Mouse (Mus musculus) mature B cell (primary cell): ENCODE measurements around the gene Mlxipl.
"Not testable (repeated sequence)": the region's sequence is repeated elsewhere in the genome, so short reads cannot be mapped to it uniquely, and the experiment has no call there.

Experiments
- in situ Hi-C: fragments of 300-500 bp; cut with MboI; formaldehyde crosslinking; loops from 2 replicates; pipeline ENCODE4 v1.14.3; 2019

Mlxipl gene

DNA sequence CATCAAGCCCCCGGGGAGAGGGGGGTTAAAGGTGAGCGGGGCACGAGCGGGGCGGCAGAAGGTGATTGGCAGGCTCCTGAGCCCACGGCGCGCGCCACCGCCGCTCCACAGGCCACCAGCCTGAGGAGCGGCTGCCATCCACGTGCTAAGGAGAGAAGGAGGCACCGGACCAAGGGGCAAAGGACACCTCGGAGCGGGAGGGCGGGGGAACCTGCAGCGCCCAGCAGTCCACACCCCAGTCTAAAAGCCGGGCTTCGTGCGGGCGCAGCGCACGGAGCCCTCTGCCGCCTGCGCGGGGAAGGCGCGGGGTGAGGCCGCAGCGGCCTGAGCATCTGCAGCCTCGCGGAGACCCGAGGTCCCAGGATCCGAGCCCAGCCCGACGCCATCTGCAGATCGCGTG is at the start of gene Mlxipl:
Mlxipl (plus strand) TSS at position 238 of the 400 bp plus-strand sequence.
- in situ Hi-C loops, result no loop called here

DNA sequence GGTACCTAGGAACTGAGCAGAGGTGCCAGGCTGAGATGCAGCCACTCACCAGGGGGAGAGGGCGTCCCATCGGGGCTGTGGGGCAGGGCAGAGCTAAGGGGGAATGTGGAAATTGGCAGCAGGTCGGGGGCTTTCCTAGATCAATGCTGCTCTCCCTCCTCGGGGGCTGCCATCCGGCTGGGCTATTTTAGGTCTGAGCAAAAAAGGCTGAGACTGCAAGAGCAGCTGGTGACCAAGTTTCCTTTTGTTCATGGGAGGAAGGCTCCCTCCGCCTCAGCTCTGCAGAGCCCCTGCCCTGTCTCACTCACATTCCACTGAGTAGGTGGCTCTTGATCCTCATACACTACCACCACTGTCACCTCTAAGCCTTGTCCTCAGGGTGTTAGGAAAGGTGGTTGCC is 49.6 kb upstream of the Mlxipl start:
- in situ Hi-C loops, result no loop called here

DNA sequence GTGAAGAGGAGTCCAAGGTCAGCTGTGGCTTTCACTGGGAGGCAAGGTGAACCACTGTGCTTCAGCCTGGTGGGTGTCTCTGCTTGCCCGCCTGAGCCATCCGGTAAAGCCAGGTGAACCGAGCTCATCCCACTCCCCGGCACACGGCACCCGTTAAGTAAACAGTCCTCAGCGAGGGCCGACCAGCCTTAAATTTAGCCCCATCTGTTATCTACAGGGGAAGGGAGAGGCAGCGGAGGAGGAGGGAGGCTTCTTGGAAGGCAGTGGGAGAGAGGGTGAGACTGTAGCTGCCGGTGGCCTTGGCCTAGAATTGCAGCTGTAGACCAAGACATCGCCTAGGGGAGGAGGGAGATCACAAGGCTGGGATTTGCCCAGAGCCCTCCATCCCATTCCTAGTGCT is 48.9 kb upstream of the Mlxipl start:
- in situ Hi-C loops, result no loop called here

DNA sequence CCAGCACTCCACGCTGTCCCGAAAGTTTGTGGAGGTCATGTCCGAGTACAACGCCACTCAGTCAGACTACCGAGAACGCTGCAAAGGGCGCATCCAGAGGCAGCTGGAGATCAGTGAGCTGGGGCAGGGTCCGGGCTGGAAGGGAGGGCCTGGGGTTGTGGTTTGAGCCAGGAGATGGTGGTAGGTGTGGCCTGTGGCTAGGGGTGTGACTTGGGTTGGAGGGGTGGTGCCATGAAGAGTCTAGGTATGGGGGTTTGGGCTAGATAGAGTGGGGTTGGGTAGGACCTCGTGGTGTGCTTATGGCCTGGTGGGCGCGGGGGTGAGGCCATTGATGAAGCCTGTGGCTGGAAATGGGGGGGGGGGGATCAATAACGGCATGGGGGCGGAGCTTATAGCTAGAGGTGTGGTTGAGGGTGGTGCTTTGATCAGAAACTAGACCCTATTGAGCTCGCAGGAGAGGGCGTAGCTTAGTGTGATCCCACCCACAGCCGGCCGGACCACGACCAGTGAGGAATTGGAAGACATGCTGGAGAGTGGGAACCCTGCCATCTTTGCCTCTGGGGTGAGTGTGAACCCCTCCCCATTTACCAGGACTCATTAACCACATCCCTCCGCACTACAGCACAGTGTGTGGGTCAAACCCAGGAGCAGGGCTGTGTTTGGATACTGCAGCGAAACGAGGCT is 47.4 kb upstream of the Mlxipl start:
- in situ Hi-C loops, result no loop called here

DNA sequence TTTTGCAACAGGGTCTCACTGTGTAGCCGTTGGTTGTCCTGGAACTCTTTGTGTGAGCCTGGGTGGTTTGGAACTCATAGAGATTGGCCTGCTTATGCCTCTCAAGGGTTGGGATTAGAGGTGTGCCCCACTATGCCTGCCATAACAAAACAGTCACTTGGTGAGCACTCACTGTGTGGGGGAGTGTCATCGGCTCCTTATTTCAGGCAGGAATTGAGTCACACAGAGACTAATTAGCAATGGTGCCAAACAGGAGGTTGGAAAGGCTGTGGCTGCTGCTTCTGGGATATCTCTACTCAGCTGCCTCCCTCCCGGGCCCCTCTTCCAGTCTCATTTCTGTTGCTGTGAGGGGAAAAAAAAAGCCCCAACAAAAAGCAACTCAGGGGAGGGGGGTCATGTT is 45.1 kb upstream of the Mlxipl start:
- in situ Hi-C loops, result no loop called here

- in situ Hi-C loops, result no loop called here
These were observed 41.2 kb upstream of the Mlxipl start for GRCm38 (mm10) chr5:135048539-135048938.

GRCm38 (mm10) chr5:135049268-135049667 is 40.4 kb upstream of the Mlxipl start:
- in situ Hi-C loops, result not testable (repeated sequence)

GRCm38 (mm10) chr5:135053356-135053755 is 36.3 kb upstream of the Mlxipl start:
- in situ Hi-C loops, result no loop called here

DNA sequence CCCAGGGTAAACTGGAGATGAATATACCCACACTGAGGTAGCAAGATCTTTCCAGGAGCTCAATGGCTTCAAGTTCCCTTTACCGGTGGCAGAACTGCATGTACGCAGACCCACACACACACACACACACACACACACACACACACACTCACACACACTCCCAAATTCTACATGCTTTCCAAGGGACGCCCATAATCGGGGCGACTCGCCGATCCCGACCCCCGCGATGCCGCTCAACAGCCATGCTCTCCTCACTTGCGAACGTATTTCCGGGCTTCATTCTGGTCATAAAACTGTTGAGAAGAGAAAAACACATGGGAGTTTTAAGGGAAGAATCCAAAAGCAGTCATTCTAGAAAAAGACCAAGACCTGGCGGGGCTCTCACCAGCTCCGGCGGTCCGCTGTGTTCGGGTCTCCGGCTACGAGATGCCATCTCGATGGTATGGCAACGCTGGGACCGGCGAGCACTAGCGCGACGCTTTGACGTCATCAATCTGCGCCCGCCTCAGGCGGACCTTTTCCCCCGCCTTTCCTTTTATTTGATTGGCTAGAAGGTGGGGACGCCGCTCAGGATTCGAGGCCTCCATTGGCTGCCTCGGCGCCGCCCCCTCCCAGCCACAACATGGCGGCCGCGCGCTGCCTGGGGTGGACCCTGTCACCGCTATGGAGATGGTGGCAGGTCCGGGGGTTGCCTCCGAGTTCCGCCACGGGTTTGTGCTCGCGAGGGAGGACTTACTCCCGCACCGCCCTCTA is 25.9 kb upstream of the Mlxipl start, which contains the start of gene Dnajc30:
Dnajc30 (plus strand) TSS at position 574 of the 753 bp plus-strand sequence.
- in situ Hi-C loops, result no loop called here

- in situ Hi-C loops, result no loop called here
These were observed 25.3 kb upstream of the Mlxipl start for GRCm38 (mm10) chr5:135064382-135064766.

GRCm38 (mm10) chr5:135064909-135065446 is 24.7 kb upstream of the Mlxipl start, which contains the start of gene Bud23:
TSS of gene Bud23 (minus strand) at chr5:135064959.
- in situ Hi-C loops, result not testable (repeated sequence)

DNA sequence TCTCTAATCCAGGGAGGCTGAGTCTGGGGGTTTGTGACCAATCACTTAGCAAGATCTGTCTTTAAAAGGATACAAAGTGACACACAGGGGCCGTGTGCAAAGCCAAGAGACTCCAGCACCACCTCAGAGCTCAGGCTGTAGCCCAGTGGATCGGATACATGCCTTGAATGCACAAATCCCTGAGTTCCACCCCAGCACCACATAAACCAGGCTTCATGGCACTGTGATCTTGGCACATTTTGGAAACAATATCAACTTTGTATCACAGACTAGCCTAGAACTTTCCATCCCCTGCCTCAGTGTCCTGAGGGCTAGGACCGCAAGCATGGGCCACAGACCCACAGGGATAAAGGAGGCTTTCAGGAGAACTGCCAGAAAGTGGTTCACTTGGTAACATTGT is 23.7 kb upstream of the Mlxipl start:
- in situ Hi-C loops, result no loop called here

GRCm38 (mm10) chr5:135070448-135070847 is 19.2 kb upstream of the Mlxipl start:
- in situ Hi-C loops, result no loop called here

- in situ Hi-C loops, result no loop called here
These were observed 17.6 kb upstream of the Mlxipl start for GRCm38 (mm10) chr5:135072061-135072460.

- in situ Hi-C loops, result no loop called here
These were observed 17.0 kb upstream of the Mlxipl start for GRCm38 (mm10) chr5:135072720-135073119.

GRCm38 (mm10) chr5:135073349-135074150 is 16.1 kb upstream of the Mlxipl start:
- in situ Hi-C loops, result no loop called here

GRCm38 (mm10) chr5:135075655-135076054 is 14.0 kb upstream of the Mlxipl start:
- in situ Hi-C loops, result no loop called here

- in situ Hi-C loops, result no loop called here
These were observed 13.3 kb upstream of the Mlxipl start for GRCm38 (mm10) chr5:135076368-135076767.

- in situ Hi-C loops, result no loop called here
These were observed 12.7 kb upstream of the Mlxipl start for GRCm38 (mm10) chr5:135076931-135077505.

DNA sequence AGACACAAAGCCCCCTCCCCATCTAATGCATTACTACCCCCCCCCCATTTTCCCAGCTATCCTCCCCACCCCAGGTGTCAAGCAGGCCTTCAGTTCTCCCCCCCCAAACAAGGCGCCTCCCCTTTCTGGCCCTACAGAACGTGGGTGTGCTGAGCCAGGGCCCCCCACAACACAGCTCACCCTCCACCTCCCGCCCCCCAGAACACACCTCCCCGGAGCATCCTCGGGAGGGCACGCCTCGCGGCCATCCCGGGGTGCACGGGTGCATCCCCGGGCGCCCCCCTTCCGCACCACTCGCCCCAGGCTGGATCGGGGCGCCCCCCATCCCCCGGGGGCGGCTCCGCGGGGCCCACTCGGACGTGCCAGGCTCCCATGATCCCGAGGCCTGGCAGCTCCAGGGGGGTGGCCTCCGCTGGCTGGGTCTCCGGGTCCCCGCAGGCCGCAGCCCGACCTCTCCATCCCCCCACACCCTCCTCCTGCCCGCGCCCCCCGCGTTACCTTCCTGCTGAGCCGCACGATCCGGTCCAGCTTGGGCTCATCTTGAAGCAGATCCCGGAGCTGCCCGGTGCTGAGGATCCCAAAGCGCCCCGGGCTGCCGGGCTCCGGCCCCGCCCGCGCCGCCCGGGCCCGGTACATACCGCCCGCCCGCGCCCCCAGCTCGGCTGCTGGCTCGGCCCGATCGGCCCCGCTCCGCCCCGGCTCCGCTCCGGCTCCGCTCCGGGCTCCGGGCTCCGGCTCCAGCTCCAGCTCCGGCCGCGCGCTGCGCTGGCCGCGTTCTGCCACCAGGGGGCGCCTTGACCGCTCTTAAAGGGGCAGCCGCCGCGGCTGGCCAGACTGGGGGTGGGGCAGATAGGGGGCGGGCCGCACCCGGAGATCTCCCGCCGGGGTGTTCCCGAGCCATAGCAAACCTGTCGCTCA is 11.9 kb upstream of the Mlxipl start, which contains the start of gene Vps37d:
Vps37d (minus strand) TSS at position 703 of the 918 bp plus-strand sequence.
- in situ Hi-C loops, result no loop called here

DNA sequence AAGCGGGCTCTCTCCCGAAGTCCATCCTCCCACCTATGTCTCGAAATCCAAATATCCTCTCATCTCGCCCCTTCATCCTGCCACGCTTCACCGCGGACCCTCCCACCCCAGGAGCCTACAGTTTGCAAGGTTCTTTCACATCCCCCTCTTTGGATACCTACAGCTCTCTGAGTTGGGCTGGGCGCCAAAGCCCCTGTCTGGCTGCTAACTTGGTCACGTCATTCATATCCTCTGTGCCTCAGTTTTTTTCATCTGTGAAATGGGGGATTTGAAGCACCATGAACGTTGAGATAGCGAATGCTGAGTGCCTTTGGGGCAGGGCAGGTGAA is 11.2 kb upstream of the Mlxipl start:
- in situ Hi-C loops, result no loop called here
